Mouse (Mus musculus): Measurements from ENCODE around the gene Tph2.
"Not testable (repeated sequence)": the region's sequence is repeated elsewhere in the genome, so short reads cannot be mapped to it uniquely, and the experiment has no call there.

Tph2 gene

GRCm38 (mm10) chr10:115184697-115185096, at the start of gene Tph2:
TSS of gene Tph2 (minus strand) at chr10:115185022.
- peak; percentile 57 for DNase-seq

DNA sequence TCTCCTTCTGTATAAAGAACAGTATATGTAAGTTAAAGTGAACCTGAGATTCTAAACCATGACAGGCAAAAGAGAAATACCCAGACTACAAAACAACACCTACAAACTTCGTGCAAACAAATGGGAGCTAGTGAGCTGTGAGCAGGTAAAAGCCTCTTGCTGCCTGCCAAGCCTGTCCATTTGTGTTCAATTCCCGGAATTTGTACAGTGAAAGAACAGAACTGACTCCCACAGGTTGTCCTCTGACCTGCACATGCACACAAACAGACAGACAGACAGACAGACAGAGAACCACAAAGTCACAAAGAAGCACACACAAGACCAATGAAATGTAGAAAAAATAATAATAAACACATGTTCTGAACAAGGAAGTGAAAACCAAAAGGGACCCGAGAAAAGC, 49.0 kb upstream of the Tph2 start:
- DNase-seq: no peak

DNA sequence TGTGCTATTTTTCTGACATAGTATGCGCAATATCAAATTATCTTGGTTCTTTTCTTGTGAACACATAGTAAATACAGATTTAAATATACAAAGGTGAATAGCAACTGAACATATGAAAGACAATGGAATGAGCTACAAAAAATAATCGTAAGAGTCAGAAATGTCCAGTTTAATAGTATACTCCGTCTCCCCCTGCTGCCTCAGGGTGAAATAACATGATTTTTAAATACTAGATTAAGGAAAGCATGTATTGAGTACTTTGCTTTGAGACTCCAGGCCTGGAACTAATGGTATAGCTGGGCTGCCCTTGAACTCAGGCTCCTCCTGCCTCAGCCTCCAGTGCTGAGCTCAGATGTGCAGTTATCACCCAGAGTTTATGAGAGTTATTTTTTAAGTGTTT, 47.7 kb upstream of the Tph2 start:
- DNase-seq: no peak

DNA sequence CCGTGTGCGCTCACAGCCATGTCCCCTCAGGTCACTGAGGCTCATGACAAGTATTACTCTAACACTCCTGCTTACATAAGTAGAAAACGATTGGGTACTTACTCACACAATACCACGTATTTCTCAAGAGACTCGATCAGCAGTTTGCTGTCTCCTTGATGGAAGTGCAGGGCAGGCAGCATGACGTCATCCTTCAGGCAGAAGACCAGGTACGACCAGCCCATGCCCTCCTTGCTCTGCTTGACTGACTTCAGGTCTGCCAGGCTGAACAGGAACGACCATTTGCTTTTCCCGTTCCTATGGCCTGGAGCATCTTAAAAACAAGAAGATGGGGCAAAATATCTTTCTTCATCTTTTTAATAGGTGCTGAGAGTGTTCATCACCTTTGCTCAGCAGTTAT, 44.2 kb upstream of the Tph2 start:
- DNase-seq: no peak

- peak; percentile 66 for DNase-seq
Measured at GRCm38 (mm10) chr10:115226586-115226985, 41.8 kb upstream of the Tph2 start.

DNA sequence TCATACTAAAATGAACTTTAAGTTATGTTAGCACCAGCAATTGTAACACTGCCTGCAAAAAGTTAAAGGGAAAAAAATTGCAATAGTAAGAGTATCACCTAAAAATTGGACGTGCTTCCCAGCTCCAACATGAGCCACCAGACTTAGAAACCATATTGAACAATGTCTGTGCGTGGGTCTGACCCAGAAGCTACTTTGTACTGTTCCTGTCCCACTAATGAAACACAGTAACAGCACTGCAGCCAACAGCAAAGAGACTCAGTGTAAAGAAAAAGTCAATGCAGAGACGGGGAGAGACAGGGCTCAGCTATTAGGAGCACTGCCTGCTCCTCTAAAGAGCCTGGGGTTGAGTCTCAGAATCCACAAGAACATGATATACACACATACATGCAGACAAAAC, 39.0 kb upstream of the Tph2 start:
- DNase-seq: no peak

DNA sequence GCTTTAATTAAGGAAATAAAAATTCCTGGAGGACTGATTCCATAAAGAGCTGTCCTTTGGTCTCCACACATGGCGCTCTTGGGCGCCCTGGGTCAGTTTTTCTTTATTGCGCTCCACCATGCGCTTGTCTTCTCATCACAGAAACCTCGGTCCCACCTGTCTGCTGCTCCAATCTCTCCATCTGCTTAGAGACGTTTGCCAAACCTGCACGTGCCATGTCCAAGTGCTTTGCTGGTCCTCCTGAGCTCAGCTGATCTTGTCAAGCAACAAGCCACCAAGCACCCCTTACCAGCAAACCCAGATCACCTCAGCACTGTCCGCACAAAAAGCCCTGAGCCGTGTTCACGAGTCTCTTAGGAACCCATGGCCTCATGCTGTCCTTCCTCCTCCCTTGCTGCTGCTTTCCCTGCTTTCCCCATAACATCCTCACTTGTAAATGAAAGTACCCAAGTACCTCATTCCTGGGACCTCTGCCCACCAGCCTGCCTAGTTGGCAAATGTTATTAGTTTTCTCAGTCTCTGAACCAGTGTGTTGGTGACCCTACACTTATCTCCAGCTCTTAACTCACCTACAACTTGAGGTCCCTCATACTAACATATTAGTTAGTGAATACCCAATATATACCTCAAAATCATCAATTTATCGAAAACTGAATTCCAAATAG, 28.2 kb upstream of the Tph2 start:
- DNase-seq: no peak

DNA sequence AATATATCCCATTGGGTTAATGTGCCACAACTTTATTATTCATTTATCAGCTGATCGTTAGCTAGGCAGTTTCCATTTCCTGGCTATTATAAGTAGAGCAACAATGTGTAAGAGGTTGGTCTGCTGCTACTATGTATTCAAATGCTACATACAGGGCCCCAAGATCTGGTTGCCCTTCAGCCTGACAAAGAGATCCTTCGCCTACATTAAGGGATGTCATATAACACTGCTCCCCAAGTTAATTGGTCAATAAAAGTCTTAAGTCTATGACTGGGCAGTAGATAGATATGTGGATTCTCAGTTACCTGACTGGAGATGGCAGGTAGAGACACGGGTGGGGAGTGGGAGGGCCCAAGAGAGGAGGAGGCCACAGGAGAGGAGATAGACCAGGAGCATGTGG, 21.0 kb upstream of the Tph2 start:
- DNase-seq: no peak

DNA sequence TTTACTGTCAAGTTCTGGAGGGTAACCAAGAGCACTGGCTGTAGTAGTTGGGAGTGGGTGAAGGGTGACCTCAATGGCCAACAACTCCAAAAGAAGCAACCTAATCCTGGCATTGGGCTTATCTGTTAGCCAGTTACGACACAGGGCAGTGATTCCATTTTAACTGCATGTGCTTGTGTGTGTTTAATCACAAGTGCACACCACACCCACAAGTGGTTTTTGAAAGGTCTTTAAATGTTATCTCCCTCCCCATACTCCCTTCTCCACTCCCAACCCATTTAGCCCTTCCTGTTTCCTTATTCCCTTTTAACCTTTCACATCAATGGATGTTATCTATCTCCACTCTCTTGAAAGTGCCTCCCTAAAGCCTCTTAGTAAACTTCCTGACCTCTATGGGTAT, 20.5 kb upstream of the Tph2 start:
- no peak for DNase-seq

DNA sequence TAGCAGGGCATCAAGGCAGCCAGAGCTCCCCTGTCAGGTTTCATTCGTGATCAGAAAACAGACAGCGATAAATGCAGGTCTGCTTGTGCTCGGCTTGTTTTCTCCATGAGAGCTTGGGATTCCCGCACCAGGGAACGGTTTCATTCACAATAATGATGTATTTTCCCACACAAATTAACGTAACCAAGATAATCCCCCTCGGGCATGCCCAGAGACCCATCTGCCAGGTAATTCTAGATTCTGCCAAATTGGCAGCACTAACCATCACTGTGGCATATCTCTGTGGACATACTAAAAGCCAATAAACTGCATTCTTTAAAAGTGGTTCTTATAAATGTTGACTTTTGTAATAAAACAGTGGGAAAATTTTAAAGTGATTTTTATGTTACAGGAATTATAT, 6.4 kb upstream of the Tph2 start:
- no peak for DNase-seq

DNA sequence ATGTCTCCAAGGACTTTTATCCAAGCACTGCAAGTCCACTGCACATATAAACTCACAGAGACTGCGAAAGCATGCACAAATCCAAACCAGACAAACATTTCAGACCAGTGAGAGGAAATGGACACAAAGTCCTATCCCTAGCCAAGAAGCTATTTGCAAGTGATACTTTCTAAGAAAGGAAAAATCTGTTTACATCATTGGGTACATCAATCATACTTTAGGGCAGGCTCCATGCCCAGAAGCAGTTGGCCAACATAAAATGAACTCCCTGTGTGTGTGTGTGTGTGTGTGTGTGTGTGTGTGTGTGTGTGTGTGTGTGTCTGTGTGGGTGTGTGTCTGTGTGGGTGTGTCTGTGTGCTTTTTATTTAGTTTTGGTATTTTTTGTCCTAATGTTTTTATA, 2.6 kb upstream of the Tph2 start:
- DNase-seq: no peak

DNA sequence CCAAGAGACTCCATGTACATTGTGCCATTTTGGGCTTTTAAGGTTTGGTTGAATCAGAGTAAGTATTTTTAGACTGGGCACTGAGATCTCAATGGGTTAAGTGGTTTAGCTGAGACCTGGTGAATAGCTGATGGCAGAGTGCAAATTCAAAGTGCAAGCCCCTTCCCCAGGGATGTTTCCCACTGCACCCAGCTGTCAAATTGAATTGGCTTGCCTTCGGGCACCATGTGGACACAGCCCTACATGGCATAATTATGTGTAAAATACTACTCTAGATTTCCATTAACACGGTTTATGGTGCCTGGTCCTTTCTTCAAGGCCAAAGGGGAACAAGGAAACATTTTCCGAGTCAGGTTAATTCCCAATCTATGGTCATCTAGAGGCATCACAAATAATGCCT, 3.8 kb downstream of the Tph2 start:
- DNase-seq: no peak

- DNase-seq: not testable (repeated sequence)
Measured at GRCm38 (mm10) chr10:115178019-115178418, 6.8 kb downstream of the Tph2 start.

DNA sequence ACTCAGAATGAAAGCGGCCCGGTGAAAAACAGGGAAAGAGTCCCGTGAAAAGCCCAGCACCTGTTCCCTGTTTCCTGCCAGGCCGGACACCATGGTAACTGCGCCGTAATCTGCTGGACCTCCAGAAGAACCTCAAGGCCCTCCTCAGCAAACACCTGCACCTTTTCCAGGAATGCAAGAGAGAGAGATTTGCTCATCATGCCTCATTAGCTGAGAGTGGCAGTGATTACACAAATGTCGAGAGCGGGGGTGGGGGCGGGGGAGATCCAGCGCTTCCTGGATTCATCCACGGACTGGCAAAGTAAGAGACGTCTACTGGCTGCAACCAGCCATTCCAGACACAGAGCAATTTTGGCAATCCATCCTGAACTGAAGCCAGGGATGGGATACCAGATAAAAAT, 9.2 kb downstream of the Tph2 start:
- no peak for DNase-seq

DNA sequence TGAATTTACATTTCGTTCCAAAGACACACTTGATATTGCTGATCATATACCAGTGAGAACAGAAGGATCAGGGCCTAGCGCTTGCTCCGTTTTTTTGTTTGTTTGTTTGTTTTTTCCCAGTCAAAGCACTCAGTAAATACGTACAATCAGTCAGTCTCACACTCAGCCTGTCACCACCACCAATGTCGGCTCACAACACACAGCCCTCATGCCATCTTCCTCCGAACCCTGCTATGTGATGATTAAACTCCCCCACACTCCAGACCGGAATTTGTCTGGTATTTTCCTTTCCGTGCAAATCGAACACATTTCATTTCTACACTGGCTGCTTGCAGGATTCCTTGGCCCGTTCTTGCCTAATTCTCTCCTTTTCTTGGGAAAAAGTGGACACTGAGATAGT, 11.5 kb downstream of the Tph2 start:
- no peak for DNase-seq

DNA sequence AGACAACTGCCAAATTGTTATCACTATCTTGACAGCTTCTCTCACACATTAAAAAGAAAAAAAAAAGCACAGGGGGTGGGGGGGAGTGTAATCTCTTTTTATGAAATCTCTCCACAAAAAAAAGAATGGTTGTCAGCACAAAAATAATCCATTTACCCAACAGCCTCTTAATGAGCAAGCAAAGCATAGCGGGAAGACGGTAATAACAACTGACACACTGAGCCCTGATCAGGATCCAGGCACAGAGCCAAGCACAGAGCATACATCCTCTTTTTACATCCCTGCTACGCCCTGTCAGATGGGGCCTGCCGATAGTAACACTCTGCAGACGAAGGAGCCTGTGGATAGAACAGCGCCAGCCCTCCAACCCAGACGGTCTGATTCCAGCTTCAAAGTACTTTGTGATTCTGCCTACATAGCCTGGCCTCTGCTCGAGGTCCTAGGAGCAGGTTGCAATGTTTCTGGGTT, 13.4 kb downstream of the Tph2 start:
- DNase-seq: no peak

- no peak for DNase-seq
Measured at GRCm38 (mm10) chr10:115170496-115171350, 14.1 kb downstream of the Tph2 start.

DNA sequence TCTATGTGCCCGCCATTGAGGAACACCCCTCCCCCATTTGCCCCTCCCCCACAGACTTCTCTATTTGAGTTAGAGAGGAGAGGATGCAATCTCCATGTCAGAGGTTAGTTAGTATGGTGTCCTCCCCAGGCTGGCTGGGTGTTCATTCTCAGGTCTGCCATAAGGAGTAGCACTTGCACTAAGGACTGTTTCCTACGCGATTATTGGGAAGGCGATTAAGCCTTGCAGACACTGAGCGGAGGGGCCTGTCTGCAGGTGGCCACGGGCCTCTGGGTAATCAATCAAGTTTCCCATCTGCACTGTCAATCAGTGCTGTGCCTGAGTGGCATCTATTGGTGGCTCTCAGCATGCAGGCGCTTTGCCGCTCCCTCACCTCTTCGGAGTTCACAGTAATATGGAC, 15.4 kb downstream of the Tph2 start:
- no peak for DNase-seq

DNA sequence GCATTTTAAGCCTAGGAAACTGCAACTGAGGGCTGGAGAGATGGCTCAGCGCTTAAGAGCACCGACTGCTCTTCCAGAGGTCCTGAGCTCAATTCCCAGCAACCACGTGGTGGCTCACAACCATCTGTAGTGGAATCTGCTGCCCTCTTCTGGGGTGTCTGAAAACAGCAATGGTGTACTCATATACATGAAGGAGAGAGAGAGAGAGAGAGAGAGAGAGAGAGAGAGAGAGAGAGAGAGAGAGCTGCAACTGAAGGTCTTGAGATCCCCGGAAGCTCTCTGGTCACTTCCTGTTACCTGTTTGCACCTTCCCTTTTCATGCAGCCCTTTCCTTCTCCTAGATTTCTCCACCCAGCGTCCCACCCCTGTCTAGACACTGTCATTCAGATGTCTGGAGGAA, 24.5 kb downstream of the Tph2 start:
- DNase-seq: no peak

DNA sequence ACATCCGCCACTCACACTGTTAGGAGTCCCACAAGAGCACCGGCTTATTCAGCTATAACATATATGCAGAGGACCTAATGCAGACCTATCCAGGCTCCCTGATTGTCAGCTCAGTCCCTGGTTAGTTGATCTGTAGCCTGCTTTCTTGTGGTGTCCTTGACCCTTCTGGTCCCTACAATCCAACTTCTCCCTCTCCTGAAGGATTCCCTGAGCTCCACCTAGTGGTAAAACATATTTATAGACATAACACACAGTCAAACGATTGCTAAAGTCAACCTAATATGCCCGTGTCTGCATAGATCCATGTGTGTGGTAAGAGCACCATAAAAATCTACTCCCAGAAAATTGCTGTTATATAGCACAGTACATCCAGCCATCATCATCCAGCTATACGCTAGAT, 37.5 kb downstream of the Tph2 start:
- DNase-seq: no peak

GRCm38 (mm10) chr10:115146257-115146898, 38.4 kb downstream of the Tph2 start:
- no peak for DNase-seq

GRCm38 (mm10) chr10:115144542-115144941, 40.3 kb downstream of the Tph2 start:
- no peak for DNase-seq

- DNase-seq: no peak
Measured at GRCm38 (mm10) chr10:115143641-115144040, 41.2 kb downstream of the Tph2 start.

- no peak for DNase-seq
Measured at GRCm38 (mm10) chr10:115137016-115137415, 47.8 kb downstream of the Tph2 start.

Data from kidney, adult 9 months (tissue).